Mouse (Mus musculus) lung, postnatal 10 days (tissue): ENCODE results near the gene Siglecg.
"Not testable (repeated sequence)": the region's sequence is repeated elsewhere in the genome, so short reads cannot be mapped to it uniquely, and the experiment has no call there.

ENCODE experiments used
- DNase-seq: peaks from one replicate; pipeline ENCODE4 v3.0.0; 2021

Siglecg gene

DNA sequence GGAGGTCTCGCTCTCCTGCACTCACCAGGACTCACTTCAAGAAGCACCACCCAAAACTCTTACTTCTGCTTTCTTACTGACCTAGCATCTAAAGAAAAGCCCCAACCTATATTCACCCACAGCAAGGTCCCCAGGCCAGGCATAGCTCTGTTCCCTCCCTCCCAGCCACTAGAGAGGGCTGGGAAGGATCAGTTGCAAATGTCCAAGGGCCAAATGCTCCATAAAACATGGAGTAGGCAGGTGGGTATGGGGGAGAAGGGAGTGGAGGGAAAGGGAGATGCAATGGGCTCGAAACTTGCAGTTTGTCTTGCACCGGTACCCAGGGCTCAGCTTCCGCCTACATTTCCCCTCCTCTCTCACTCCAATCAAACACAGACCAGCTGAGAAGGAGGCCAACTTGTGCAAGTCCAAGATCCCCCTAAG lies at the start of gene Siglecg:
Gene Siglecg, plus strand, starts transcription at position 74 of the 423 bp plus-strand sequence.
- no peak for DNase-seq

- no peak for DNase-seq
Measured at GRCm38 (mm10) chr7:43358556-43358955, 49.4 kb upstream of the Siglecg start.

- DNase-seq = no peak
Measured at GRCm38 (mm10) chr7:43361442-43361841, 46.6 kb upstream of the Siglecg start.

GRCm38 (mm10) chr7:43362021-43362420 lies 46.0 kb upstream of the Siglecg start:
- DNase-seq = no peak

DNA sequence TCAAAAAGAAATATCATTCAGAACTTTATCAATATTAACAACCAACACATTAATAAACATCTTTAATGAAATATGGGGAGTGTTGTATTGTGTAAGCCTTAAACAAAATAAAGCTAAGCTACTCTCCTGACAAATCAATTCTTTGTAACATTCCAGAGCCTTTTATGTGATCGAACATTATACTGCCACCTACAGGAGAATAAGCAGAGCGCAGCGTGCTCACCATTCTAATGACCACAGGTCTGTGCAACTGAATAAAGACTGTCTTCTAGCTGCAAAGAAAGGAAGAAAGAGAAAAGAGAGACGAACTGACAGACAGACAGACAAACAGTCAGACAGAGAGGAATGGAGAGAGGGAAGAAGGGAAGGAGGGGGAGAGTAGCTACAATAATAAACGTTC lies 29.8 kb upstream of the Siglecg start:
- peak; percentile 19 for DNase-seq

GRCm38 (mm10) chr7:43392349-43393121 lies 15.5 kb upstream of the Siglecg start:
- DNase-seq = no peak

- no peak for DNase-seq
Measured at GRCm38 (mm10) chr7:43399501-43399900, 8.5 kb upstream of the Siglecg start.

DNA sequence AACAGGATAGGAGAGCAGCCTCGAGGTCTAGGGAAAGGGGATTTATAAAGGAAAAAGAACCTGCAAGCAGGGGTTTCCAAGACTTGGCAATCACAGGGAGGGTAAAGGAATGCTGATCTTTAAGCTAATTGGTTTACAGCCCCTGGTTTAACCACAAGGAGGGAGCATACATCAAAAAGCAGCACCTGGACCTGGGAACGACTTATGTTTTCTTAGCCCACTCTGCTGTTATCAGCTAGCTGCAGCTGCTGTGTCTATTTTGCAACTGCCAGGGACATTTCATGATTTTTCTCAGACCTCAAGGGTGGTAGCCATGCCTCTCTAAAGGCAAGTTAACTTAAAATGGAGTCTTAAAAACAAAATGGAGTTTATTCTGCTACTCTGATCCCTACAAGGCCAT lies 5.3 kb upstream of the Siglecg start:
- DNase-seq = no peak

GRCm38 (mm10) chr7:43407573-43407972 lies 431 bp upstream of the Siglecg start:
- no peak for DNase-seq

- DNase-seq = no peak
Measured at GRCm38 (mm10) chr7:43409084-43409483, 1.1 kb downstream of the Siglecg start.

- not testable (repeated sequence) for DNase-seq
Measured at GRCm38 (mm10) chr7:43411724-43412123, 3.7 kb downstream of the Siglecg start.

- DNase-seq = no peak
Measured at GRCm38 (mm10) chr7:43417298-43417697, 9.3 kb downstream of the Siglecg start.

DNA sequence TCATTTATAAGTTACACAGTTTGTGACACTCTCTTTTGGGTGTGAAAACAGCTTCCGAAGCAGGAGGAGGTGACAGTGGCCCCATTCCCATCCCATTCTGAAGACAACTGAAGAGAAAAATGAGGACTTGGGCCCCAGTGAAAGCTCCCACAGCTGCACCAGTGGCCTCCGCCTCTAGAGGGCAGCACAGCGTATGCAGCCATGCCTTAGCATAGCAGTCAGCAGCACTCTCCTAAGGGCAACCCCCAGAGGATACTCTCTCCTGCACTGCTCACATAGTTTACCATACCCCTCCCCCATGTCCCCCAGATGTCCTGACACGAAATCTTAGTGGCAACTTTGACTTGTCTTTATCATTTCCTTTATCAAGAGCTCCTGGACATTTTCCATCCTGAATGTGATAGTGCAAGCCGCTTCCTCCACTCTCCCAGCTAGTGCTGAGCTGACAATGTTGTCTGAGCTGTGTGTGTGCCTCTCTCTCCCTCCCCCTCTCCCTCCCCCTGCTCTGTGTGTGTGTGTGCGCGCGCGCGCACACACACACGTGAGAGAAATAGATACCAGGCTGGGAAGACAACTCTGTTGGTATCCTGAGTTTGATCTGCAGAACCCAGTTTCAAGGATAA lies 15.1 kb downstream of the Siglecg start:
- DNase-seq = peak; percentile 89

DNA sequence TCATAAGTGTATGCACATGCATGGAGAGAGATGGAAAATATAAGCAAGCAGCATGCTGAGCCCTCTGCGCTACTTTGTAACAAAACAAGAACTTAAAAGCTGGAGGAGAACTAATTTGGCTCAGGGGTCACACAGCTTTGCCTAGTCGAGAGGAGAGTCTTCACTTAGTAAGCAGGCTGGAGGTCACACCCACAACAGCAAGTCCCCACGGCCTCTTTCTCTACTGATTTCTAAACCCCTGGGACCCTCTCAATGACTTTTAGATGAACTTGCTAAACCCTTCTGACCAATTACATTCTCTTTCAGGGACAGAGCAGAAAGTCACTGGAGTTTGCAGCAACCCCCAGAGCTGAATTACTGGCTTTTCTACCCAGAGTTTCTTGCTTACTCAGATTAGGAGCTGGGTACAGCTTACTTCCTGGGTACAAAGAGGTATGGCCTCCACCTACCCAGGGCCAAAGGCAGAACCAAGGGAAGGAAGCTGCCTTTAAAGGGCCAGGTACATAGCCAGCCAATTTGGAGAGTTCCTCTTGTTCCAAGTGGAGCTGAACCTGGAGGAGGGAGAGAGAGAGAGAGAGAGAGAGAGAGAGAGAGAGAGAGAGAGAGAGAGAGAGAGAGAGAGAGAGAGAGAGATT lies 16.1 kb downstream of the Siglecg start:
- no peak for DNase-seq

GRCm38 (mm10) chr7:43427406-43427805 lies 19.4 kb downstream of the Siglecg start, which contains the start of gene Lim2:
Gene Lim2 (plus strand): TSS chr7:43427670.
- no peak for DNase-seq

DNA sequence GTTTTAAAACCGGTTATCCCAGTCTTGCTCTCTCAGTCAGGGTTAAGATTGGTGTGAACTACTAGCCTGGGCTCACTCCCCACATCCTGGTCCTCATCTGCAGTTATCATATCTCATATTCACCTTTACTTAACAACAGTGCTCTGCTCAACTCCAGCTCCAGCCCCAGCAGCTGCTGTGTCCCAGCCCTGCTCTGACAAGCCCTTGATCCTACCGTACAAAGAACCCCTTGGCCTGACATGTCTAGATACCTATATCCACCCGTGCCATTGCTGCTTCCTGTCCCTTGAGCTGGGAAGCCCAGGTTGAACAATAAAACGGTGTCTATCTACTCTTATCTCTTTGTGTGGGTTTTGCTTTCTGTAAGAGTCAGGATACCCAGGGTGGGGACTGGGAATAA lies 21.5 kb downstream of the Siglecg start:
- DNase-seq = no peak

DNA sequence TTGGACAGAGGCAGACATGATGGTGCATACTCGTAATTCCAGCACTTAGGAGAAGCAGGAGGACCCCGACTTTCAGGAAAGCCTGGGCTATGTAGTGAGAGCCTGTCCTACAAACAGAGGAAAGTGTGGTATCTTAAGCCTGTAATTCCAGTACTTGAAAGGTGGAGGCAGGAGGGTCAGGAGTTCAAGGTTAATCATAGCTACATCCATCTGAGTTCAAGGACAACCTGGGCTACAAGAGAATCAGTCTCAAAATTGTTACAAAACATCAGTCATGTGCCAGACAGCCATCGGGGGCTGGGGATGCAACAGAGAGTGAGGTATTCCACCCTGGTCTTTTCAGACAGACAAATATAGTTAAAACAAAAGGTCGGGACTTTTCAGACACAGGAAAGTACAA lies 24.9 kb downstream of the Siglecg start:
- DNase-seq = no peak

- DNase-seq = no peak
Measured at GRCm38 (mm10) chr7:43434676-43435075, 26.7 kb downstream of the Siglecg start.

- DNase-seq = no peak
Measured at GRCm38 (mm10) chr7:43436341-43437255, 28.6 kb downstream of the Siglecg start, which contains the start of gene Nkg7. Gene Nkg7 (plus strand): TSS chr7:43437073.

DNA sequence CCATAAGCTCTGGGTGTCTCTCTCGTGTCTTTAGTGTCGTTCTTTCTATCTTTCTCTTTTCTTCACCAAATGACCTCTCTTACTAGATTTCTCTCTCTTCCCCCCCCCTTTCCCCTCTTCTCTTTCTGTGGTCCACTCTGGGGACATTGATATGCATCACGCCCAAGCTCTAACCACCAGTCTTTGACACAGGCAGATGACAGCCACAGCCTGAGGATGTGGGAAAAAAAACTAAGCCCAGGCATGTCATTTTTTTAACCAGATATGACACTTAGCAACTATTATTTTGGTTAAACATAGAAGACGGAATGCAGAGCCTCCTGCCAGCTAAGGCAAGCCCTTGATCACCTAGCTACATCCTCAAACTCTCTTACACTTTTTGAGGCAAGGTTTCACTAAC lies 30.6 kb downstream of the Siglecg start:
- no peak for DNase-seq

GRCm38 (mm10) chr7:43440482-43440881 lies 32.5 kb downstream of the Siglecg start, which contains the start of gene Cldnd2:
Gene Cldnd2 (plus strand): TSS chr7:43440782.
- DNase-seq = no peak

DNA sequence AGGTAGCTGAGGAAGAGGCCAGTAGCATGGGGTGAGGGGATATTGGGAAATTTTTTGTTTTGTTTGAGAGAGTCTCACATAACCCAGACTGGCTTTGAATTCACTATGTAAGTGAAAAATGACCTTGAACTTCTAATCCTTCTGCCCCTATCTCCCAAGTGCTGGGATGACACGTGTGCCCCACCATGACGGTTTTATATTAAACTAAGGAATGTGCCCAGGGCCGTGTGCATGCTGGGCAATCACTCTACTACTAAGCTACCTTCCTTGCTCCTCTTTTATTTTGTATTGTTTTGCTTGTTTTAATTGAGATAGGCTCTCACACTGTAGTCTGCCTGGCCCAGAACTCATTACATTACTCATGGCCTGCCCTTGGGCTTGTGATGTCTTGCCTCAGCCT lies 33.1 kb downstream of the Siglecg start:
- no peak for DNase-seq

DNA sequence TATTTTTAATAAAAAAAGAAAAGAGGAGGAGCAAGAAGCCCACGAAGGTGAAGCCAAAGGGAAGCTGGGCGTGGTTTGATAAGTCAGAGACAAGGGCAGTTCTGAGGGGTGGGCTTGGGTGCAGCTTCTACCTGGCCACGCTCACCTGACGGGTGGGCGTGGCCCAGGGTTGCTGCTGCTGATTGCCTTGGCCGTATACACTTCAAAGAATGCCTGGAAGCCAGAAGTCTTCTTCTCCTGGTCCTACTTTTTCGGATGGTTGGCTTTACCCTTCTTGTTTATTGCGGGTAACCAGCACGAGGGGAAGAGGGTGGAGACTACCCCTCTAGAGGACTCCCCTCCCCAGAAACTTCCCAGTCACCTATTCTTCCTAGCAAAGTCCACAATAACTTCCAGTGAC lies 34.7 kb downstream of the Siglecg start:
- DNase-seq = no peak
